In genomic region chr19:15943117-15943423, GRCm38 (mm10) we compare ENCODE assay signal across 24 mouse cellular contexts.
"Had no signal": no experiment of that assay in that cellular context is flagged by ENCODE, and none has a peak within 500 bp of the region (broad histone marks: within the 10 kb centered on the region; RNA-seq: fewer than 3 reads in every experiment).

No protein-coding gene starts in this region.

- H3K4me1 ChIP-seq: heart, embryonic 13.5 days; heart, embryonic 15.5 days; hindbrain, embryonic 13.5 days; hindbrain, embryonic 15.5 days; limb, embryonic 10.5 days; limb, embryonic 12.5 days; liver, embryonic 13.5 days; liver, embryonic 15.5 days had no signal

- DNase-seq: gastrocnemius, postnatal 14 days; gastrocnemius, postnatal 36 days; heart, adult 18-20 months; heart, postnatal 14 days; heart, postnatal 36 days; kidney, adult 11 months; kidney, adult 2 months; kidney, adult 9 months; kidney, postnatal 14 days; kidney, postnatal 36 days; layer of hippocampus, adult 9-11 months; liver; liver, embryonic 13.5 days had no signal

- H3K27me3 ChIP-seq: heart, embryonic 13.5 days; heart, embryonic 15.5 days; hindbrain, embryonic 13.5 days; hindbrain, embryonic 15.5 days; kidney, embryonic 15.5 days; limb, embryonic 12.5 days; liver, embryonic 13.5 days; liver, embryonic 15.5 days had no signal

- H3K9me3 ChIP-seq: heart, embryonic 13.5 days; heart, embryonic 15.5 days; hindbrain, embryonic 13.5 days; hindbrain, embryonic 15.5 days; kidney, embryonic 15.5 days; limb, embryonic 10.5 days; limb, embryonic 12.5 days; liver, embryonic 13.5 days; liver, embryonic 15.5 days had no signal

- H3K36me3 ChIP-seq: heart, embryonic 13.5 days; heart, embryonic 15.5 days; hindbrain, embryonic 13.5 days; hindbrain, embryonic 15.5 days; kidney, embryonic 15.5 days; limb, embryonic 10.5 days; limb, embryonic 12.5 days; liver, embryonic 13.5 days; liver, embryonic 15.5 days had no signal

- H3K4me3 ChIP-seq: heart, embryonic 13.5 days; heart, embryonic 15.5 days; hindbrain, embryonic 13.5 days; hindbrain, embryonic 15.5 days; kidney, embryonic 15.5 days; left cerebral cortex, adult 2 months; limb, embryonic 10.5 days; limb, embryonic 12.5 days; liver, embryonic 13.5 days; liver, embryonic 15.5 days had no signal

- H3K27ac ChIP-seq: heart, embryonic 13.5 days; heart, embryonic 15.5 days; hindbrain, embryonic 13.5 days; hindbrain, embryonic 15.5 days; hindbrain, postnatal 0 days; kidney, embryonic 15.5 days; kidney, postnatal 0 days; left cerebral cortex, adult 2 months; limb, embryonic 10.5 days; limb, embryonic 12.5 days; liver, embryonic 13.5 days had no signal

- H3K9ac ChIP-seq: heart, embryonic 13.5 days; heart, embryonic 15.5 days; hindbrain, embryonic 13.5 days; hindbrain, embryonic 15.5 days; kidney, embryonic 15.5 days; limb, embryonic 12.5 days; liver, embryonic 13.5 days; liver, embryonic 15.5 days had no signal
